ENCODE assay signal across 9 mouse cellular contexts in the genomic region with DNA sequence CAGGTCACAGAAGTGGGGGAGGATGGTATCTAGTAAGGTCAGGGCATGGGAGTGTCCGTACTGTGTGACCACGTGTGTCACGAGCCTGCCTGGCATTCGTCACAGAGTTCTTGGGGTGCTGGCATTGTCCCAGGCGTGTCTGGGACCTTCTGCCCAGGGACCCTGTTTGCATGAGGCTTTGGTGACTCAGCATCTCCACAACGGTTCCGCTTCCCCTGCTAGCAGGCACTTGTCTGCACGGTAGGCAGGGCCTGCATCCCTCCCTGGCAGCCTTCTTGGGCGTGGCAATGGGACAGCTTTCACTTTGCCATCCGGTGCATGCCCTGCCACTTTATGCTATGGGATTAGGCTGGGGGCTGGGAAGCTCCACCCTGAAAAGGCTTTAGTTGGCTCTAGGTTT. TPM values are rescaled to one million over a fixed set of nuclear protein-coding genes. Genes with fewer than 3 reads are reported as not detected.
DNase-seq lines count a peak whose midpoint lies in the region; ATAC-seq lines count a peak whose summit lies in the region.
"Had no signal": no experiment of that assay in that cellular context is flagged by ENCODE, and none has a peak within 500 bp of the region (broad histone marks: within the 10 kb centered on the region; RNA-seq: fewer than 3 reads in every experiment).

No protein-coding gene starts in this region.

- no peaks in the 10 kb centered on the region for H3K27me3 ChIP-seq in midbrain, embryonic 13.5 days
- H3K27me3 ChIP-seq: limb, embryonic 12.5 days had no signal

- DNase-seq in layer of hippocampus, adult 11-12 months (ENCODE audit: low spot score), result peak; percentile 27
- no peak for DNase-seq in layer of hippocampus, postnatal 10 days (ENCODE audit: low spot score in 2 of 2)
- peak; percentile 50 for DNase-seq in adrenal gland, postnatal 25 days
- DNase-seq in kidney, postnatal 4 days, result peak; percentile 46 to 53
- no peak for DNase-seq in frontal cortex, postnatal 36 days (ENCODE audit: low spot score in 2 of 2)
- no peak for DNase-seq in frontal cortex, adult 2 months (ENCODE audit: extremely low spot score in 1 of 2, low spot score in 1 of 2)

- WGBS in midbrain, embryonic 13.5 days, result 70% methylated on average over 10 of the region's 10 CpGs

- no peak overlapping the region for H3K9ac ChIP-seq in midbrain, embryonic 13.5 days (replicated peaks)
- H3K9ac ChIP-seq: limb, embryonic 12.5 days had no signal

- H3K4me3 ChIP-seq in midbrain, embryonic 13.5 days (replicated peaks), result no peak overlapping the region
- H3K4me3 ChIP-seq: limb, embryonic 12.5 days had no signal

- no peaks in the 10 kb centered on the region for H3K4me1 ChIP-seq in midbrain, embryonic 13.5 days (replicated peaks)
- H3K4me1 ChIP-seq: limb, embryonic 12.5 days had no signal

- no peak overlapping the region for H3K27ac ChIP-seq in midbrain, embryonic 13.5 days
- H3K27ac ChIP-seq: limb, embryonic 12.5 days had no signal

- H3K36me3 ChIP-seq in midbrain, embryonic 13.5 days, result no peaks in the 10 kb centered on the region
- H3K36me3 ChIP-seq: limb, embryonic 12.5 days had no signal

- ATAC-seq in monocyte, adult 5-6 weeks (replicated peaks; ENCODE audit: insufficient number of reproducible peaks, low FRiP score, low TSS enrichment, poor library complexity, severe bottlenecking), result peak; percentile 91
- ATAC-seq in midbrain, embryonic 13.5 days, result no peak

- H3K4me2 ChIP-seq in midbrain, embryonic 13.5 days (replicated peaks), result no peak overlapping the region
- H3K4me2 ChIP-seq: limb, embryonic 12.5 days had no signal

- H3K9me3 ChIP-seq in midbrain, embryonic 13.5 days, result no peaks in the 10 kb centered on the region
- H3K9me3 ChIP-seq: limb, embryonic 12.5 days had no signal

RNA-seq across cellular contexts. Expression of a gene that starts 27.9 kb away (rescaled TPM):
- total RNA-seq in layer of hippocampus, postnatal 10 days (2021), result under 1 TPM; 0.62 to 0.69 TPM
- total RNA-seq in adrenal gland, postnatal 25 days (2021), result 3.3 and 5.1 TPM in 2 replicates
- 19.8 to 70.3 TPM (median 26.1 TPM) in 3 replicates for total RNA-seq in monocyte, adult 5-6 weeks (2017)
- polyA plus RNA-seq in frontal cortex, adult 2 months (2012; rRNA removed), result 1.00 and 1.1 TPM in 2 replicates
- 0.40 and 0.57 TPM in 2 replicates for polyA plus RNA-seq in midbrain, embryonic 13.5 days (2015; fragmentation: Nextera tagmentation; extraction: Ambion mirVana)

RNA-seq across cellular contexts. Expression of a gene that starts 38.2 kb away (rescaled TPM):
- 10 to 100 TPM; 35.6 to 37.6 TPM for total RNA-seq in layer of hippocampus, postnatal 10 days (2021)
- 2.4 and 3.5 TPM in 2 replicates for total RNA-seq in adrenal gland, postnatal 25 days (2021)
- 25.5 to 68.9 TPM (median 29.6 TPM) in 3 replicates for total RNA-seq in monocyte, adult 5-6 weeks (2017)
- 13.3 and 15.2 TPM in 2 replicates for polyA plus RNA-seq in frontal cortex, adult 2 months (2012; rRNA removed)
- polyA plus RNA-seq in midbrain, embryonic 13.5 days (2015; fragmentation: Nextera tagmentation; extraction: Ambion mirVana), result 2.5 and 3.9 TPM in 2 replicates

Comparison
In these comparisons a context has a peak if more than half of its experiments do, and no peak if none do; other contexts are left out.
1. DNase-seq: peak in layer of hippocampus, adult 11-12 months (single experiment), adrenal gland, postnatal 25 days (single experiment) and kidney, postnatal 4 days (2 of 2); none in layer of hippocampus, postnatal 10 days (0 of 2), frontal cortex, postnatal 36 days (0 of 2) and frontal cortex, adult 2 months (0 of 2).